Mouse (Mus musculus): ENCODE results near the gene 1700001C19Rik.

GRCm38 (mm10) chr17:47395376-47395913, 41.7 kb downstream of the 1700001C19Rik start:
- TF ChIP-seq CTCF (conservative IDR thresholded peaks at IDR 0.05 in 1 of 2, IDR thresholded peaks at IDR 0.05 in 1 of 2; ENCODE audit: low read depth in 2 of 2, low read length in 2 of 2): no peak
- peak; percentile 42; the same call in 1 of the 2 replicates for TF ChIP-seq POLR2A (IDR thresholded peaks at IDR 0.05; ENCODE audit: low read depth, low read length)
- TF ChIP-seq MYC (IDR thresholded peaks at IDR 0.05; ENCODE audit: low read depth, low read length): peak; percentile 25; the same call in 1 of the 2 replicates
- TF ChIP-seq ZNF384 (IDR thresholded peaks at IDR 0.05; ENCODE audit: low read depth, low read length): peak; percentile 98
- no peak for TF ChIP-seq ELF1 (IDR thresholded peaks at IDR 0.05; ENCODE audit: low read depth, low read length)
- TF ChIP-seq E2F4 (IDR thresholded peaks at IDR 0.05; ENCODE audit: insufficient replicate concordance, low read depth, low read length): no peak
- TF ChIP-seq EP300 (IDR thresholded peaks at IDR 0.05; ENCODE audit: low read length): no peak
- TF ChIP-seq ZMIZ1 (IDR thresholded peaks at IDR 0.05; ENCODE audit: low read depth, low read length): no peak
